Mouse (Mus musculus): ENCODE data around the gene Coro1b. TPM values are rescaled to one million over a fixed set of nuclear protein-coding genes. Genes with fewer than 3 reads are reported as not detected.
A peak's percentile ranks its signal among the peaks of the same experiment; 100 is the strongest.

The Coro1b gene
- polyA plus RNA-seq, 1 experiment from 2014 or later, result 109 TPM

DNA sequence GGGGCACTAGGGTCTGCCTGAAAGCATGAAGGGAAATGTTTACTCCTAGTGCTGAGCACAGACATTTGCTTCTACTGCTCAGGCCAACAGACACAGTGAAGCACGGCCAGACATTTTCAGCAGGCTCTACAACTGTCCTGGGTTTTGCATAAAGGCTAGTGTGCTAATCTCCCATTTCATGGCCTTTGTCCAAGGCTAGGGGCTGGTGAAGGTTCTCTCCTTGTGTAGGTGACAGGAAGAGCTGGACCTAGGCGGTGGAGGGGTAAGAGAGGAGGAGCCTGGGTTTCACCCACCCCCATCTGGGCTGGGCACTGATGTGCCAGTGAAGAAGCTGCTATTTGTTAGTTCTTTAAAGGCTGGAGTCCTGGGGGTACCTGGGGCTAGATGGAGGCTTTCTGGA, 16.3 kb downstream of the Coro1b start:
- Histone ChIP-seq H3K4me3 (ENCODE audit: low read depth, low read length) (no peak overlapping the region), H3K27ac (ENCODE audit: low read depth, low read length) (no peak overlapping the region), H3K36me3 (ENCODE audit: control insufficient read depth, insufficient read depth, low read length) (peaks cover 6% of the 10 kb centered on the region; the same call in 1 of the 2 replicates), H3K9ac (ENCODE audit: low read depth, low read length) (no peak overlapping the region), H3K4me2 (no peak overlapping the region), H3K27me3 (ENCODE audit: control insufficient read depth, insufficient read depth, low read length) (no peaks in the 10 kb centered on the region), H3K9me3 (replicated peaks; ENCODE audit: control insufficient read depth, low read length) (no peaks in the 10 kb centered on the region), H3K4me1 (ENCODE audit: control insufficient read depth, insufficient read depth, low read length) (peaks cover 11% of the 10 kb centered on the region)
- WGBS (ENCODE audit: insufficient replicate concordance), result 72% methylated on average over 2 of the region's 2 CpGs
- no peak for ATAC-seq (replicated peaks; ENCODE audit: insufficient number of reproducible peaks, low FRiP score, low TSS enrichment)

DNA sequence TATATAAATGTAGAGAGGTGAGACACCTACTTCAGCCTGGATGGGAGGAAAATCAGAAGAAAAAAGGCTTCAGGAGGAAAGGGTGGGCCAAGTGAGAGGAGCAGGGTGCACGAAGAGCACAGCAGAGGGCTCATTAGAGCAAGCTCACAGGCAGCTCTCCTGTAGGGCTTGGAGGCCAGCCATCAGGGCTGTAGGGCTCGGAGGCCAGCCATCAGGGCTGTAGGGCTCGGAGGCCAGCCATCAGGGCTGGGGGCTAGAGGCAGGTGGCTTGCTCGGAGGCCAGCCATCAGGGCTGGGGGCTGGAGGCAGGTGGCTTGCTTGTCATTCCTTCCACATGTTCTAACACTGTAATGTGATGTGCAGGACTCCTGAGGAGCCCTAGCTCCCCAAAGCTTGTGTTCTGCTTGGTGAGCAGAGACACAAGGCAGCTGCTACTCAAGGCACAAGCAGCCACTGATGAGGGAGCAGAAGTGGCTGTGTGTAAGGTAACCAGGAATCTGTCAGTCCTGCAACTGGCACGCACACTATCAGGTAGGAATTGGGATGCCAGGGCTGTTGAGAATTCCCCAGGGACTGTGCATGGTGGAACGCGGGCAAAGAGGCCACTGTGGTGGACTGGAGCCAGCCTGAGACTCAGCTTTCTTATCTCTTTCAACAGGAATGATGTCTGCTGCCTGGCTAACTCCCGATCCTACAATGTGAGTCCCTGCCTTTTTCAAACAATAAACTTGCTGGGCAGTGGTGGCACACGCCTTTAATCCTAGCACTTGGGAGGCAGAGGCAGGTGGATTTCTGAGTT, 18.5 kb downstream of the Coro1b start:
- H3K36me3 ChIP-seq (ENCODE audit: control insufficient read depth, insufficient read depth, low read length), result no peaks in the 10 kb centered on the region
- H3K9ac ChIP-seq (ENCODE audit: low read depth, low read length), result no peak overlapping the region
- peaks cover 25% of the 10 kb centered on the region for H3K4me1 ChIP-seq (ENCODE audit: control insufficient read depth, insufficient read depth, low read length)
- H3K4me2 ChIP-seq, result no peak overlapping the region
- ATAC-seq (replicated peaks; ENCODE audit: insufficient number of reproducible peaks, low FRiP score, low TSS enrichment), result no peak
- H3K4me3 ChIP-seq (ENCODE audit: low read depth, low read length), result no peak overlapping the region
- no peaks in the 10 kb centered on the region for H3K9me3 ChIP-seq (replicated peaks; ENCODE audit: control insufficient read depth, low read length)
- no peak overlapping the region for H3K27ac ChIP-seq (ENCODE audit: low read depth, low read length)
- no peaks in the 10 kb centered on the region for H3K27me3 ChIP-seq (ENCODE audit: control insufficient read depth, insufficient read depth, low read length)
- 54% methylated on average over 9 of the region's 9 CpGs for WGBS (ENCODE audit: insufficient replicate concordance)

DNA sequence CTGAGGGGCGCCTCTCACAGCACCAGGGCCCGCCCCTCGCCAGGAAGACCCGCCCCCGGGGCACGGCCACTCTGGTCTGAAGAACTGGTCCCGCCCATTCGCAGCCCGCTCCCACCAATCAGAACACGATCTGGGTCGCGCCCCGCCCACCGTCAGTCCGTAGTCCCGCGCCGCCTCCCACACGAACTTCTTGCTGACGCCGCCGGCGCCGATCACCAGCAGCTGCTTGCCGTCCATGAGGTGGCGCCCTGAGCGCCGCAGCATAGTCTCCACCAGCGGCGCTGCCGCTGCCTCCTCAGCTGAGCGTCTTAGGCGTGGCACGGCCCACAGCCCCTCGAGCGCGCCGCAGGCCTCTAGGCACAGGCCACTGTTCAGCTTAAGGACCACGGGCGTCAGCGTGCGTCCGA, 21.0 kb downstream of the Coro1b start:
- under 1% methylated on average over 43 of the region's 43 CpGs for WGBS (ENCODE audit: insufficient replicate concordance)
- H3K27ac ChIP-seq (ENCODE audit: low read depth, low read length), result peak overlapping the region; percentile 76
- ATAC-seq (replicated peaks; ENCODE audit: insufficient number of reproducible peaks, low FRiP score, low TSS enrichment), result peak; percentile 91
- no peaks in the 10 kb centered on the region for H3K27me3 ChIP-seq (ENCODE audit: control insufficient read depth, insufficient read depth, low read length)
- peaks cover 20% of the 10 kb centered on the region for H3K4me1 ChIP-seq (ENCODE audit: control insufficient read depth, insufficient read depth, low read length)
- H3K4me3 ChIP-seq (ENCODE audit: low read depth, low read length), result peak overlapping the region; percentile 45
- H3K4me2 ChIP-seq, result peak overlapping the region; percentile 94
- no peaks in the 10 kb centered on the region for H3K36me3 ChIP-seq (ENCODE audit: control insufficient read depth, insufficient read depth, low read length)
- peak overlapping the region; percentile 90 for H3K9ac ChIP-seq (ENCODE audit: low read depth, low read length)
- H3K9me3 ChIP-seq (replicated peaks; ENCODE audit: control insufficient read depth, low read length), result no peaks in the 10 kb centered on the region

DNA sequence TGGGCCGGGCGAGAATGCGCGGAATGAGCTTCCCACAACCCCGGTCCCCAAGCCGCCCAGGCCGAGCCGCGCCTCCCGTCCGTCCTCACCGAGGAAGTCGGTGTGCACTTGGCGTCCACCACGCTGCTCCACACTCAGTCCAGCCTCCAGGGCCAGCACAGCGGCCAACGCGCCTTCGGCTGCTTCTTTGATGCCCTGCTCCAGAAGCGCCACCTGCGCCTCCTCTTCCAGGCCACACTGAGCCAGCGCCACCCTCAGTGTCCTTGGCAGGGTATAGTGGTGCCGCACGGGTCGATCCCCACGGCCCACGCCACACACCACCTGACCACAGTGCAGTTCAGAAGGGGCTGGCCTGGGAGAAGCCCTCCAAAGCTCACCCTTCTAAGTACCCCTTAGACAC, 21.4 kb downstream of the Coro1b start:
- WGBS (ENCODE audit: insufficient replicate concordance), result 7% methylated on average over 27 of the region's 27 CpGs
- peak overlapping the region; percentile 45 for H3K4me3 ChIP-seq (ENCODE audit: low read depth, low read length)
- H3K9me3 ChIP-seq (replicated peaks; ENCODE audit: control insufficient read depth, low read length), result no peaks in the 10 kb centered on the region
- peak overlapping the region; percentile 76 for H3K27ac ChIP-seq (ENCODE audit: low read depth, low read length)
- H3K27me3 ChIP-seq (ENCODE audit: control insufficient read depth, insufficient read depth, low read length), result no peaks in the 10 kb centered on the region
- H3K36me3 ChIP-seq (ENCODE audit: control insufficient read depth, insufficient read depth, low read length), result no peaks in the 10 kb centered on the region
- peak overlapping the region; percentile 94 for H3K4me2 ChIP-seq
- ATAC-seq (replicated peaks; ENCODE audit: insufficient number of reproducible peaks, low FRiP score, low TSS enrichment), result peak; percentile 32
- peaks cover 20% of the 10 kb centered on the region for H3K4me1 ChIP-seq (ENCODE audit: control insufficient read depth, insufficient read depth, low read length)
- peak overlapping the region; percentile 90 for H3K9ac ChIP-seq (ENCODE audit: low read depth, low read length)

DNA sequence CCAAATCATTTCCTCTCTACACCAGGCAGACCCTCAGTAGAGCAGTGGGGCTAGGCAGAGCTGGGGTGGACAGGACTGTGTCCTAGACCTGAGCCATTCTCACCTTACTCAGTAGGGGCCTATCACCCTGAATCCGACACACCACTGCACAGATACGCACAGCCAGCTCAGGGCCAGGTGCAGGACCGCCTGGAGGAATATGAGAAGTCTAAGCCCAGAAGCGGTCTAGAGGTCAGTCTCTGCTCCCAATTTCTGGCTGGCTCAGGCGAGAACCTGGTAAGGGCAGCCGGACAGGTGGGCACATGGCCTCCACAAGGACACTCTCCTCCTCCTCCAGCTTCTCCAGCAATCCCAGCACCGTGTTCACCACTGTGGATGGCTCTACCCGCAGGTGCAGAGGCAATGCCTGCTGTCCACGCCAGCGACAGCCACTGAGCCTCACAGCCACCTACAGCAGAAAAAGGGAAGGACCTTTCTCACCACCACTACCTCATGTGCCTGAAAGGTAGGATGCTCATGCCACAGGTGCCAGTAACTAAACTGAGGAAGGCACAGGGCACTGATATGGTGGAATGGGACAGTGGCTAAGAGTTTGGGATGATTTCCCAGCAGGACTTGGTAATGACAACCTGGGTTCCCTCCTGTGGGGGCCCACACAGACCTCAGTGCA, 22.4 kb downstream of the Coro1b start:
- ATAC-seq (replicated peaks; ENCODE audit: insufficient number of reproducible peaks, low FRiP score, low TSS enrichment), result no peak
- no peak overlapping the region for H3K4me2 ChIP-seq
- H3K4me3 ChIP-seq (ENCODE audit: low read depth, low read length), result no peak overlapping the region
- no peak overlapping the region for H3K9ac ChIP-seq (ENCODE audit: low read depth, low read length)
- H3K27me3 ChIP-seq (ENCODE audit: control insufficient read depth, insufficient read depth, low read length), result no peaks in the 10 kb centered on the region
- no peaks in the 10 kb centered on the region for H3K36me3 ChIP-seq (ENCODE audit: control insufficient read depth, insufficient read depth, low read length)
- peaks cover 29% of the 10 kb centered on the region for H3K4me1 ChIP-seq (ENCODE audit: control insufficient read depth, insufficient read depth, low read length)
- H3K9me3 ChIP-seq (replicated peaks; ENCODE audit: control insufficient read depth, low read length), result no peaks in the 10 kb centered on the region
- no peak overlapping the region for H3K27ac ChIP-seq (ENCODE audit: low read depth, low read length)
- 86% methylated on average over 10 of the region's 10 CpGs for WGBS (ENCODE audit: insufficient replicate concordance)

DNA sequence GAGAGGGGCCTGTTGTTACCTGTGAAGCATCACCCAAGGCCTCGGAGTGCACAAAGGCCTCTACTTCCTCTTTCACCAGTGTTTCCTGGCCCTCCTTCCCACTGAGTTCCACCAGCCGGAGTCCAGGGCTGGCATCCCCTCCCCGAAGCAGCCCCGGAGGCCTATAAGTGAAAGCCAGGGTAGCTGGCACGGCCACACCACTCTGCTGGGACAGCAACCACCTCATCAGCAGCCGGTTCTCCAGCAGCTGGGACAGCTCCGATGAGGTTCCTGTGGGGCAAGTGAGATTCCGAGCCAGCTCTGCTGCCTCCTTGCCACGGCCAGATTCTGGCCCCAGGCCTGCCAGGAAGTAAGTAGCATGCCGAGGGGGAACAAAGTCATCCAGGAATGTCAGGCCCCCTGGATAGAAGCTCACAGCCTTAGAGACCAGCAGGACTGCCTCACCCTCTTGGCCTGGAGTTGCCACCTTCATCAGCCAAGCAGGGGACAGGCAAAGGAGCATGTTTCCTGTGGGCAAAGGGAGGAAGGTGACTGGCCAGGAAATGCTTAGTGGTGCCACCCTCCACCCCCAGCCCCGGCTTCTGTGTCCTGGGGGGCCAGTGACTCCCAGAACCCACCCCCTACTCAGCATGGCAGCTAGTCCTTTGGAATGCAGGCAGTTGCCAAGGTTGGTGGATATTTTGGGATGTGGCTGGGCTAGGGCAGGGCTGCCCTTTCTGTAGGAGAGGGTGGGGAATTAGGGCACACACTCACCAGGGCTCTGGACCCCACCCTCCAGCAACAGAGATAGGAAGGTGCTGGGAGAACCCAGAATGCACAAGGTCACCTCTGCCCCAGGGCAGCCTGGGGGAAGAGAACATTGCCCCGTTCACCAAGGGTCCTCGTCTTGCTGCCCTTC, 23.2 kb downstream of the Coro1b start:
- no peaks in the 10 kb centered on the region for H3K36me3 ChIP-seq (ENCODE audit: control insufficient read depth, insufficient read depth, low read length)
- no peak for ATAC-seq (replicated peaks; ENCODE audit: insufficient number of reproducible peaks, low FRiP score, low TSS enrichment)
- peak overlapping the region; percentile 22; the same call in 1 of the 2 replicates for H3K27ac ChIP-seq (ENCODE audit: low read depth, low read length)
- WGBS (ENCODE audit: insufficient replicate concordance), result 60% methylated on average over 13 of the region's 13 CpGs
- H3K4me2 ChIP-seq, result no peak overlapping the region
- no peak overlapping the region for H3K4me3 ChIP-seq (ENCODE audit: low read depth, low read length)
- peaks cover 32% of the 10 kb centered on the region for H3K4me1 ChIP-seq (ENCODE audit: control insufficient read depth, insufficient read depth, low read length)
- peak overlapping the region; percentile 34; the same call in 1 of the 2 replicates for H3K9ac ChIP-seq (ENCODE audit: low read depth, low read length)
- no peaks in the 10 kb centered on the region for H3K27me3 ChIP-seq (ENCODE audit: control insufficient read depth, insufficient read depth, low read length)
- no peaks in the 10 kb centered on the region for H3K9me3 ChIP-seq (replicated peaks; ENCODE audit: control insufficient read depth, low read length)

DNA sequence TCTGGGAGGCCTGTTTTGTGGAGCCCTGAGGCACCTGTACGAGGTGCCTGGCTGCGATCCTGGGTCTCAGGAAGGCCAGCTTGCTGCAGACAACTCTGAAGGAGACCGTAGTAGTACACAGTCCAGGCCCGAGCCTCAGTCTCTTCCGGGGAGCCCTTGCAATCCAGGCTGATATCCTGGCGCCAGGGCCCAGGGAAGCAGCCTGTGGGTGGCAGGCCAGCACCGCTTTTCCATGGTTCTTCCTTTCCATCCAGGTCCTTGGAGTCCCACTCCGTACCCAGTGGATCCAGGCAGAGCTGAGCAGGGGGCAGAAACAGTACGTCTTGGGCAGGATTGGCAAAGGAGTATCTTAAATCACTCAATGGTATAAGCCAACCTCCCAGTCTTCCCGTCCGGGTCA, 24.5 kb downstream of the Coro1b start:
- Histone ChIP-seq H3K9me3 (replicated peaks; ENCODE audit: control insufficient read depth, low read length) (no peaks in the 10 kb centered on the region), H3K27me3 (ENCODE audit: control insufficient read depth, insufficient read depth, low read length) (no peaks in the 10 kb centered on the region), H3K36me3 (ENCODE audit: control insufficient read depth, insufficient read depth, low read length) (no peaks in the 10 kb centered on the region), H3K4me1 (ENCODE audit: control insufficient read depth, insufficient read depth, low read length) (peaks cover 29% of the 10 kb centered on the region), H3K9ac (ENCODE audit: low read depth, low read length) (no peak overlapping the region), H3K4me3 (ENCODE audit: low read depth, low read length) (no peak overlapping the region), H3K27ac (ENCODE audit: low read depth, low read length) (no peak overlapping the region), H3K4me2 (no peak overlapping the region)
- ATAC-seq (replicated peaks; ENCODE audit: insufficient number of reproducible peaks, low FRiP score, low TSS enrichment), result no peak
- WGBS (ENCODE audit: insufficient replicate concordance), result 55% methylated on average over 11 of the region's 11 CpGs

DNA sequence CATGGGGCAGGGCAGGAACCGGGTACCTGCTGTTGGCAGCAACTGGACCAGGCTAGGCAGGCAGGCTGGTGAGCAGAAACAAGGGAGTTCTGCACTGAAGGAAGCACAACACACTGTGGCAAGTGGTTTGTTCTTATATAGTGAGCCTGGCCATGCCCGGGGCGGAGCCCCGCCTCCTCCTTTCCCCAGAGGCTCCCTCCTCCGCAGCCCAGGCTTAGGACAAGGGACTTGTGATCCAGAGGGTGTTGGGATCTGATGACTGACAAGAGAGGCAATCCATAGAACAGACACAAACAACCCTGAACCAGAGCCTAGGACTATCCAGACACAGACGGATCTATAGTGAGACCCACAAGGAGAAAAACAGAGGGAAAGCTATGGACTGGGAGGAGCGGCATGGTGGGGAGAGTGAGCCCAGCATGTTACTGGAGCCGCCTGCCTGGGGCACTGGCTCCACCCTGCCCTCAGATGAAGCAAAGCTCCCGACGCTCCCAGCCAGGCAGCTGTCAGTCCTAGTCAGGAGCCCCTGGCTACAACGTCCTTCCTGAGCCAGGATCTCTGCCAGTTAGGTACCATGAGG, 27.0 kb downstream of the Coro1b start, which contains the start of gene Carns1:
Carns1 (minus strand) TSS at position 112 of the 580 bp plus-strand sequence.
- Histone ChIP-seq H3K36me3 (ENCODE audit: control insufficient read depth, insufficient read depth, low read length) (no peaks in the 10 kb centered on the region), H3K9ac (ENCODE audit: low read depth, low read length) (peak within 1 kb of the TSS; percentile 61), H3K4me3 (ENCODE audit: low read depth, low read length) (peak within 1 kb of the TSS; percentile 24), H3K9me3 (replicated peaks; ENCODE audit: control insufficient read depth, low read length) (no peaks in the 10 kb centered on the region), H3K4me1 (ENCODE audit: control insufficient read depth, insufficient read depth, low read length) (peaks cover 21% of the 10 kb centered on the region), H3K27ac (ENCODE audit: low read depth, low read length) (no peak within 1 kb of the TSS), H3K27me3 (ENCODE audit: control insufficient read depth, insufficient read depth, low read length) (no peaks in the 10 kb centered on the region), H3K4me2 (peak within 1 kb of the TSS; percentile 64)
- peak; percentile 47 for ATAC-seq (replicated peaks; ENCODE audit: insufficient number of reproducible peaks, low FRiP score, low TSS enrichment)
- 3% methylated on average over 11 of the region's 11 CpGs for WGBS (ENCODE audit: insufficient replicate concordance)
